Mouse (Mus musculus) spleen, adult 2 months (tissue): ENCODE measurements around the gene Dmd.

ENCODE experiments used
- CTCF ChIP-seq: fragments of 200-500 bp; IDR thresholded peaks from 2 replicates; pipeline ENCODE4 v1.5.1; 2011; ENCODE audit warnings: mild to moderate bottlenecking, inconsistent platforms; ENCODE audit not compliant: insufficient read depth, insufficient read length, insufficient replicate concordance; ENCODE audit errors: extremely low read depth
- POLR2A ChIP-seq: fragments of 200-500 bp; IDR thresholded peaks from 2 replicates; pipeline ENCODE4 v1.6.1; 2011; ENCODE audit warnings: low read depth, low read length, inconsistent platforms

- TF ChIP-seq CTCF (no peak), POLR2A (no peak)
Observed at GRCm38 (mm10) chrX:85076845-85077244, 2128.2 kb downstream of the Dmd start.
